Mouse (Mus musculus): ENCODE measurements at regions not wholly inside any gene's neighbourhood (a gene's known extent, or its start where the extent isn't known, plus 50 kb on each side); places are given as distances from the start of the nearest gene placed in this dataset.

GRCm38 (mm10) chr3:132006912-132007311 is 78.2 kb upstream of the Dkk2 start:
- TF ChIP-seq CTCF (IDR thresholded peaks at IDR 0.05; ENCODE audit: low read depth, low read length) (no peak), POLR2A (IDR thresholded peaks at IDR 0.05; ENCODE audit: borderline replicate concordance, low read depth, low read length) (no peak)
